Mouse (Mus musculus) retina, postnatal 1 day (tissue): ENCODE results near the gene Rbms2.
A peak's percentile ranks its signal among the peaks of the same experiment; 100 is the strongest.
"Not testable (repeated sequence)": the region's sequence is repeated elsewhere in the genome, so short reads cannot be mapped to it uniquely, and the experiment has no call there.

Experiments
- DNase-seq: peaks from one replicate; pipeline ENCODE4 v3.0.0-alpha.2; 2012

Rbms2 gene

GRCm38 (mm10) chr10:128090651-128091563 lies 89.2 kb downstream of the Rbms2 start:
- DNase-seq, result peak; percentile 94

GRCm38 (mm10) chr10:128089842-128090241 lies 90.3 kb downstream of the Rbms2 start:
- DNase-seq, result no peak

DNA sequence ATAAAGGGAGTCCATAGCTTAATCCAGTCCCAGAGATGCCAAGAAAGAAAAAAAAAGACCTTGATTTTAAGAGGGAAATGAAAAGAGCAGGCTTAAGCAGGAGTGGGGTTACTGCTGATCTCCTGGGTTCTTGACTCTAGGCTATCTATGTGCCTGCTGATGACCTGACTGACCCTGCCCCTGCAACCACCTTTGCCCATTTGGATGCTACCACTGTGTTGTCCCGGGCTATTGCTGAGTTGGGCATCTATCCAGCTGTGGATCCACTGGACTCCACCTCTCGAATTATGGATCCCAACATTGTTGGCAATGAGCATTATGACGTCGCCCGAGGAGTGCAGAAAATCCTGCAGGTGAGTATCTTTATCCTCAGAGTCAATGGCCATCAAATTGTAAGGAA lies 91.9 kb downstream of the Rbms2 start:
- DNase-seq, result no peak

- DNase-seq, result not testable (repeated sequence)
Observed at GRCm38 (mm10) chr10:128087216-128087615, 92.9 kb downstream of the Rbms2 start.

- peak; percentile 67 for DNase-seq
Observed at GRCm38 (mm10) chr10:128086391-128086790, 93.7 kb downstream of the Rbms2 start.

DNA sequence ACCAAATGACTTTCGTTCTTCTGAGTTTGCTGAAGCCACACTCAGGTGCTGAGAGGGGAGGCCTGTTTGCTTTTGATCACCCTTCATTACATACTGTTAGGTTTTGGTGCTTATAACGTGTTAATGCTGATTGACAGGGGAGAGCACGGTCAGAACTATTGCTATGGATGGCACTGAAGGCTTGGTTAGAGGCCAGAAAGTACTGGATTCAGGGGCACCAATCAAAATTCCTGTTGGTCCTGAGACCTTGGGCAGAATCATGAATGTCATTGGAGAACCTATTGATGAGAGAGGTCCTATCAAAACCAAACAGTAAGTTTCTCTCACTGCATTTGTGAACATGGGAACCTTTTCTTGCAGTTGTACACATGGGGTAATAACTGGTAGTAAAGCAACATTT lies 95.9 kb downstream of the Rbms2 start:
- no peak for DNase-seq

DNA sequence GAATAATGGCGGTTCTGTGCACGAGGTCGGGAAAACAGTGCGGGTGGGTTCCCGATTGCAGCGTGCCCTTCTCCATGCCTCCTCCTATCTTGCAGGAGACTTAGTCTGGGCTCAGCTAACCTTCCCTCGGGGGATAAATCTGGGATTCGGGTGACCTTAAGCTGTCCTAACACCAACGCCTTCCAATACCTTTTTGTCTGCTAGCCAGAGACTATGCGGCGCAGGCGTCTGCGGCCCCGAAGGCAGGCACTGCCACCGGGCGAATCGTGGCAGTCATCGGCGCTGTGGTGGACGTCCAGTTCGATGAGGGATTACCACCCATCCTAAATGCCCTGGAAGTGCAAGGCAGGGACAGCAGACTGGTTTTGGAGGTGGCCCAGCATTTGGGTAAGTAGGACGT lies 96.4 kb downstream of the Rbms2 start:
- DNase-seq, result no peak

DNA sequence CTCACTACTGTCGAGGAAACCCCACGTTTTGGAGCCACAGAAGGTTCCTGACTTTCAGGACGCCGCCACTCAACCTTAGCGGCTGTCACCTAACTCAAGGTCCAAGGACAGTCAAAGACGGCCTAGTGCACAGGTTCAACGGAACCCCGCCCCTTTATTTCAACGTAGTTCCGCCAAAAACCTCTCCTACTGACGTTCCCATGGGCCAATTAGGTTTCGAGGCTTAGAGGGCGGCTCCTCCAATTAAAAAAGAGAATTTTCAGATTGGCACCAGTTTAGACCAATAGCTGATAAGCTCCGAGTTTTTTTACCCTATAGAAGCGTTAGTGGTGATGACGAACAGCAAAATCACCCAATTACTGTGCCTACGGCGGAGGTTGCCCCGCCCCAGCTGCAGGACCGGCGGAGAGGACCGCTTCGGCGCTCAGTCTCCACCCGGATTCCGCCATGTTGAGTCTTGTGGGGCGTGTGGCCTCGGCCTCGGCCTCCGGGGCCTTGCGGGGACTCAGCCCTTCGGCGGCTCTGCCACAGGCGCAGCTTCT lies 97.1 kb downstream of the Rbms2 start, which contains the start of gene Atp5b:
Gene Atp5b, plus strand, starts transcription at position 394 of the 542 bp plus-strand sequence.
- DNase-seq, result peak; percentile 100

DNA sequence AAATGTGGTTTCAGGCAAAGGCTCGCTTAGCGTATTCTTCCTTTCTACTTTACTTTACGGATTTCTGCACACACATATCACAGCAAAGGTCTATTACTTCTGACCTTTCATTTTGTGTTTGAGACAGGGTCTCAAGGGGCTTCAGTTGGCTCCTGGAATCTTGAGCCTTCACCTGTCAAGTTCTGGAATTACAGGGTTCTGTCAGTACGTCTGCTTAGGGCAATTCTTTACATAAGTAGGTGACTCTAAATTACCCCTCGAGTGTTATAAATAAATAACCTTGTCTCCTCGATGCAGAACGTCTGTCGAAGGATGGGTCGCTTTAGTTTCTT lies 97.7 kb downstream of the Rbms2 start:
- DNase-seq, result no peak

- no peak for DNase-seq
Observed at GRCm38 (mm10) chr10:128081807-128082476, 98.2 kb downstream of the Rbms2 start.
